Mouse (Mus musculus) liver, postnatal 0 days (tissue): ENCODE data around the gene Tmem202.

Experiments
- CTCF ChIP-seq: sonication (generic); IDR thresholded peaks from 2 replicates; pipeline ENCODE4 v1.5.1; 2016; ENCODE audit warnings: antibody characterized with exemption, low read depth
- EP300 ChIP-seq: IDR thresholded peaks from 2 replicates; pipeline ENCODE4 v1.6.1; 2016; ENCODE audit warnings: antibody characterized with exemption, low read depth, mild to moderate bottlenecking

- no peak for TF ChIP-seq EP300
- TF ChIP-seq CTCF, result no peak
Measured at GRCm38 (mm10) chr9:59515069-59515468, 24.6 kb downstream of the Tmem202 start.
